Mouse (Mus musculus): ENCODE measurements around the gene Abat.

DNA sequence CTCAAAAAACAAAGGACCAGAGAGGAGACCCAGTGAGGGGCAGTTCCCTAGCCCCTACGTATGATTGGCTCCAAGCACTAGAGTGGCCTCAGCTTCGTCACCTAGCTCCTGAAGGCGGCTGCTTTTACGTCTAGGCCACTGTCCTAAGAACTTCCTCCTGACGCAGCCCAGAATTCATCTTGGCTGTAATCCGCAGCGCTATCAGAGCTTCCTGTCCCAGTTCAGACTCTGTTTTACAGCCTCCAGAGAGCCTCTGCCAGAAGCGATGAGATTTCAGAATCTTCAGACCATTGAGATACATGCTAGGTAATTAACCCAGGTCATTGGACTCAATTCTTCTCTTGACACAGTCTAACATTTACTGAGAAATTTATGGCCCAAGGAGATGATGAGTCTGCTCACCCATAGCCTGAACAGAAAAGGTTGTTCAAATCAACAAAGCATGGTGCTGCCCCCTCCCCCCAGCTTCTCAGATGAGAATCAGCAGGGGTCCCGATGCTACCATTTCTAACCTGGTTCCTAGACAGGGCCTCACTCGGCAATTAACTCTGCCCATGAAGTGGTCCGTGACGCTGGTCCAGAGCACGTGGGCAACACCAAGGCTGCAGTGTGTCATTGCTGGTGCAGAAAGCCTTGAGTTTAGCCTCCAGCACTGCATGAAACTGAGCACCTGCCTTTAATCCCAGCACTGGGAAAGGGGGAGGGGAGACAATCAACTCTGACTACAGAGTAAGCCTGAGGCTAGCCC is 21.3 kb upstream of the Abat start:
- TF ChIP-seq POLR2A (IDR thresholded peaks at IDR 0.05; ENCODE audit: control insufficient read depth, extremely low read depth, insufficient read depth, low read length, poor library complexity) (no peak), CTCF (IDR thresholded peaks at IDR 0.05; ENCODE audit: borderline replicate concordance, control insufficient read depth, extremely low read depth, insufficient read depth, low read length, poor library complexity) (no peak)

Data from thymus, adult 2 months (tissue).